Mouse (Mus musculus) right cerebral cortex, postnatal 36 days (tissue): ENCODE measurements around the gene Olfr844.

Source experiments
- DNase-seq, 2 experiments: peaks; one replicate each; pipeline ENCODE4 v3.0.0; 2022; ENCODE audit warnings: low spot score in 2 of 2, mixed read lengths in 1 of 2

Olfr844 gene

DNA sequence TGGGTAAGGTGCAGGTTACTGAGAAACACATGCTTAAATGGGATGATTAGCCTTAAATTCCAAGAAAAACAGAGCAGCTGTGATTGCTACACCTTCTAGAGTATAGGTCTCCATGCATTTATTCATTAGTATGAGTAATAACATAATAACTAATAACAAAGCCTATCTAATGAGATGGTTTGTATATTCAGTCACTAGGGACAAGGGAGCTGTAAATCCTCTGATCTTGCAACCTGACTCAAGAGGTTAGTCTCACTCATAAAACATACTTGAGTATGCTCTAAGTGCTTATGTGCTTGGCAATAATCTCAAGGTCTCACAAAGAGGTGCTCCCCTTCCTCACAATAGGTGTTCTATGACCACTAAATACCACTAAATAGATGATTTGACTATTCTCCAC lies at the start of gene Olfr844:
TSS of gene Olfr844 (plus strand) at position 301 of the 400 bp plus-strand sequence.
- DNase-seq = no peak

DNA sequence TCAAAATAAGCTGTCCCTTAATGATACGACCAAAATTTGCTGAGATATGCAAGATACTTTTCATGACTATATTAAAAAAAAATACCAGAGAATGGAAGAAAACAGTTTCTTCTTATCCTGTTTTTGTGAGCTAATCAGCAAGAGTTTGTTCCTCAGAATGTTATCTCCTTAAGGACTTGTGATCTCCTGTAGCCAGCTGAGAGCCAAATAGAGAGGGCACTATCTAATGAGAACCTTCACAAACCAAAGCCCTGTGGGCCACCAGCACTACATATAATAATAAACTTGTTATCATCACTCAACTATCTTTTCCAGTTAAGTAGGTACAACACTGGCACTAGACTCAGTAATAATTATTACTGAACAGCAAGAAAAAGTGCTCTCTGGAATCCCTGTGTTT lies 20.0 kb downstream of the Olfr844 start, which contains the start of gene Olfr845:
TSS of gene Olfr845 (plus strand) at position 301 of the 400 bp plus-strand sequence.
- no peak for DNase-seq

DNA sequence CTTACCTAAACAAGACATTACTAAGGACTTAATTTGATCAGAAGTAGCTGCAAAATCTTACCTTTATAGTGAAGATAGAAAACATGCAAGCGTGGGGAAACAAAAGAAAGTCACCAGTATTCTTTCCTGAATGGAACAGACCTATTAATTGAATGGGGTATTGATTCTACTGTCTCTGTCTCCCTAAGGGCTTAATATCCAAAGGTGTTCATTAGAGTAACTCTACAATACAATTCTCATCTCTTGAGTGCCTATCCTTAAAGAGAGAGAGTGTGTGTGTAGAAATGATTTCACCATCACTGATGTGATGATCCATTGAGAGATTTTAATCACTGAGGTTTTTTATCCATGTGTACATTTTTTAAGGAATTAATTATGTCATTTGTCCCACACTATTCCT lies 47.8 kb downstream of the Olfr844 start, which contains the start of gene Olfr846:
TSS of gene Olfr846 (minus strand) at position 101 of the 400 bp plus-strand sequence.
- DNase-seq = no peak
